Mouse (Mus musculus) neural tube, embryonic 15.5 days (tissue): ENCODE results near the gene Tbc1d2. TPM values are rescaled to one million over a fixed set of nuclear protein-coding genes. Genes with fewer than 3 reads are reported as not detected.
"Not testable (repeated sequence)": the region's sequence is repeated elsewhere in the genome, so short reads cannot be mapped to it uniquely, and the experiment has no call there.

Source experiments
- ATAC-seq: fragments of 200-750 bp; cut with Nextera tagmentation; 2 replicates; pipeline ENCODE4 v1.8.0; 2017; ENCODE audit warnings: mild to moderate bottlenecking, moderate TSS enrichment, moderate library complexity; ENCODE audit not compliant: low FRiP score
- H3K27ac ChIP-seq: fragments of 300-500 bp; sonication (generic); replicated peaks from 2 replicates; pipeline ENCODE4 v1.5.1; 2015; ENCODE audit warnings: mild to moderate bottlenecking, inconsistent platforms
- H3K27me3 ChIP-seq: fragments of 300-500 bp; sonication (generic); replicated peaks from 2 replicates; pipeline ENCODE4 v1.6.1; 2015; ENCODE audit warnings: inconsistent platforms
- H3K36me3 ChIP-seq: fragments of 300-500 bp; sonication (generic); 2 replicates; pipeline ENCODE4 v1.6.1; 2015; ENCODE audit warnings: inconsistent platforms
- H3K4me1 ChIP-seq: fragments of 300-500 bp; sonication (generic); 2 replicates; pipeline ENCODE4 v1.6.1; 2015; ENCODE audit warnings: inconsistent platforms
- H3K4me2 ChIP-seq: fragments of 300-500 bp; sonication (generic); 2 replicates; pipeline ENCODE4 v1.6.1; 2015; ENCODE audit warnings: inconsistent platforms, mild to moderate bottlenecking, moderate library complexity
- H3K4me3 ChIP-seq: fragments of 300-500 bp; sonication (generic); replicated peaks from 2 replicates; pipeline ENCODE4 v1.5.1; 2015; ENCODE audit warnings: mild to moderate bottlenecking, inconsistent platforms
- H3K9ac ChIP-seq: fragments of 300-500 bp; sonication (generic); replicated peaks from 2 replicates; pipeline ENCODE4 v1.6.1; 2015; ENCODE audit warnings: mild to moderate bottlenecking, inconsistent platforms
- H3K9me3 ChIP-seq: fragments of 300-500 bp; sonication (generic); replicated peaks from 2 replicates; pipeline ENCODE4 v1.6.1; 2016; ENCODE audit warnings: inconsistent platforms
- whole genome bisulfite sequencing: fragments of 180-500 bp; shearing (Covaris S2); methylation state at CpG from one replicate; pipeline ENCODE4 v1.1.7; 2015; ENCODE audit warnings: mixed read lengths; 5-methylcytosine and 5-hydroxymethylcytosine counted together
- polyA plus RNA-seq: library from polyadenylated mRNA; unstranded; fragments of >200 nt; fragmentation: Nextera tagmentation; extraction: Ambion mirVana; gene quantifications from 2 replicates; pipeline ENCODE4 v1.2.1, GENCODE M21; 2015

The Tbc1d2 gene
- polyA plus RNA-seq, 1 experiment from 2014 or later = 0.73 TPM

- H3K36me3 ChIP-seq = no peaks in the 10 kb centered on the region
- H3K4me3 ChIP-seq = no peak overlapping the region
- H3K9ac ChIP-seq = no peak overlapping the region
- H3K9me3 ChIP-seq = no peaks in the 10 kb centered on the region
- H3K4me2 ChIP-seq = no peak overlapping the region
- no peak overlapping the region for H3K27ac ChIP-seq
- no peaks in the 10 kb centered on the region for H3K27me3 ChIP-seq
- no peak for ATAC-seq
- no peaks in the 10 kb centered on the region for H3K4me1 ChIP-seq
- 80% methylated on average over 5 of the region's 5 CpGs for WGBS
Observed at GRCm38 (mm10) chr4:46589946-46590684, 59.9 kb downstream of the Tbc1d2 start.

- 88% methylated on average over 8 of the region's 8 CpGs for WGBS
- Histone ChIP-seq H3K4me1 (no peaks in the 10 kb centered on the region), H3K36me3 (no peaks in the 10 kb centered on the region), H3K27me3 (no peaks in the 10 kb centered on the region), H3K9ac (no peak overlapping the region), H3K9me3 (no peaks in the 10 kb centered on the region), H3K27ac (no peak overlapping the region), H3K4me2 (no peak overlapping the region), H3K4me3 (no peak overlapping the region)
- no peak for ATAC-seq
Observed at GRCm38 (mm10) chr4:46589151-46589550, 60.9 kb downstream of the Tbc1d2 start.

- no peak overlapping the region for H3K27ac ChIP-seq
- H3K36me3 ChIP-seq = no peaks in the 10 kb centered on the region
- no peaks in the 10 kb centered on the region for H3K27me3 ChIP-seq
- H3K4me1 ChIP-seq = no peaks in the 10 kb centered on the region
- H3K9me3 ChIP-seq = 0 out of 2 replicates have a peak, but pooled peaks cover 2% of the 10 kb centered on the region
- H3K9ac ChIP-seq = no peak overlapping the region
- no peak overlapping the region for H3K4me3 ChIP-seq
- H3K4me2 ChIP-seq = no peak overlapping the region
- 80% methylated on average over 4 of the region's 4 CpGs for WGBS
- no peak for ATAC-seq
Observed at GRCm38 (mm10) chr4:46586473-46586872, 63.5 kb downstream of the Tbc1d2 start.

GRCm38 (mm10) chr4:46585811-46586190 lies 64.2 kb downstream of the Tbc1d2 start:
- H3K9ac ChIP-seq = no peak overlapping the region
- 0 out of 2 replicates have a peak, but pooled peaks cover 4% of the 10 kb centered on the region for H3K9me3 ChIP-seq
- H3K4me2 ChIP-seq = no peak overlapping the region
- no peak overlapping the region for H3K27ac ChIP-seq
- H3K4me3 ChIP-seq = no peak overlapping the region
- no peaks in the 10 kb centered on the region for H3K27me3 ChIP-seq
- no peaks in the 10 kb centered on the region for H3K36me3 ChIP-seq
- 76% methylated on average over 8 of the region's 8 CpGs for WGBS
- H3K4me1 ChIP-seq = no peaks in the 10 kb centered on the region
- ATAC-seq = no peak

GRCm38 (mm10) chr4:46585041-46585810 lies 64.8 kb downstream of the Tbc1d2 start:
- Histone ChIP-seq H3K4me1 (no peaks in the 10 kb centered on the region), H3K27ac (no peak overlapping the region), H3K4me3 (no peak overlapping the region), H3K9me3 (0 out of 2 replicates have a peak, but pooled peaks cover 6% of the 10 kb centered on the region), H3K9ac (no peak overlapping the region), H3K27me3 (no peaks in the 10 kb centered on the region), H3K4me2 (no peak overlapping the region), H3K36me3 (no peaks in the 10 kb centered on the region)
- 84% methylated on average over 13 of the region's 13 CpGs for WGBS
- no peak for ATAC-seq

GRCm38 (mm10) chr4:46584536-46584935 lies 65.5 kb downstream of the Tbc1d2 start:
- H3K9me3 ChIP-seq, H3K27me3 ChIP-seq, H3K27ac ChIP-seq, H3K36me3 ChIP-seq, H3K9ac ChIP-seq, H3K4me3 ChIP-seq, H3K4me2 ChIP-seq, H3K4me1 ChIP-seq, ATAC-seq: not testable (repeated sequence)
- 74% methylated on average over 3 of the region's 3 CpGs for WGBS

GRCm38 (mm10) chr4:46584084-46584483 lies 65.9 kb downstream of the Tbc1d2 start:
- H3K9me3 ChIP-seq, H3K4me1 ChIP-seq, H3K4me2 ChIP-seq, H3K27me3 ChIP-seq, H3K36me3 ChIP-seq, ATAC-seq, H3K27ac ChIP-seq, H3K4me3 ChIP-seq, H3K9ac ChIP-seq: not testable (repeated sequence)
- WGBS = 82% methylated on average over 2 of the region's 6 CpGs

GRCm38 (mm10) chr4:46582024-46582423 lies 68.0 kb downstream of the Tbc1d2 start:
- not testable (repeated sequence) for H3K4me3 ChIP-seq, H3K27me3 ChIP-seq, ATAC-seq, H3K36me3 ChIP-seq, H3K4me2 ChIP-seq, H3K27ac ChIP-seq, H3K4me1 ChIP-seq, H3K9ac ChIP-seq
- WGBS = 89% methylated on average over 9 of the region's 9 CpGs
- H3K9me3 ChIP-seq = 0 out of 2 replicates have a peak, but pooled peaks cover 11% of the 10 kb centered on the region

- not testable (repeated sequence) for H3K27me3 ChIP-seq, ATAC-seq, H3K36me3 ChIP-seq, H3K4me1 ChIP-seq, H3K4me2 ChIP-seq, H3K9ac ChIP-seq, H3K27ac ChIP-seq, H3K4me3 ChIP-seq
- 96% methylated on average over 22 of the region's 22 CpGs for WGBS
- 0 out of 2 replicates have a peak, but pooled peaks cover 11% of the 10 kb centered on the region for H3K9me3 ChIP-seq
Observed at GRCm38 (mm10) chr4:46581577-46581976, 68.4 kb downstream of the Tbc1d2 start.

GRCm38 (mm10) chr4:46580799-46581243 lies 69.2 kb downstream of the Tbc1d2 start:
- H3K4me3 ChIP-seq, H3K27ac ChIP-seq, H3K4me2 ChIP-seq, ATAC-seq, H3K4me1 ChIP-seq, H3K36me3 ChIP-seq, H3K9ac ChIP-seq, H3K27me3 ChIP-seq: not testable (repeated sequence)
- WGBS = 97% methylated on average over 15 of the region's 15 CpGs
- H3K9me3 ChIP-seq = 0 out of 2 replicates have a peak, but pooled peaks cover 11% of the 10 kb centered on the region

- H3K27ac ChIP-seq, ATAC-seq, H3K27me3 ChIP-seq, H3K9ac ChIP-seq, H3K4me1 ChIP-seq, H3K4me3 ChIP-seq, H3K36me3 ChIP-seq, H3K4me2 ChIP-seq: not testable (repeated sequence)
- 0 out of 2 replicates have a peak, but pooled peaks cover 11% of the 10 kb centered on the region for H3K9me3 ChIP-seq
- WGBS = 77% methylated on average over 8 of the region's 8 CpGs
Observed at GRCm38 (mm10) chr4:46578796-46579346, 71.1 kb downstream of the Tbc1d2 start.
